Comparison of ENCODE assay signal across 25 mouse cellular contexts in genomic region chr5:73376041-73376440, GRCm38 (mm10). TPM values are rescaled to one million over a fixed set of nuclear protein-coding genes. Genes with fewer than 3 reads are reported as not detected.
DNase-seq lines count a peak whose midpoint lies in the region; ATAC-seq lines count a peak whose summit lies in the region.
"Had no signal": no experiment of that assay in that cellular context is flagged by ENCODE, and none has a peak within 500 bp of the region (broad histone marks: within the 10 kb centered on the region; RNA-seq: fewer than 3 reads in every experiment).

No protein-coding gene starts in this region.

- no peak overlapping the region for H3K9ac ChIP-seq in forebrain, embryonic 12.5 days
- no peak overlapping the region for H3K9ac ChIP-seq in embryonic facial prominence, embryonic 11.5 days (replicated peaks; ENCODE audit: low read length)
- no peak overlapping the region for H3K9ac ChIP-seq in midbrain, embryonic 14.5 days (replicated peaks; ENCODE audit: low read length)
- H3K9ac ChIP-seq: embryonic facial prominence, embryonic 12.5 days; forebrain, embryonic 13.5 days; forebrain, postnatal 0 days; heart, embryonic 13.5 days; hindbrain, embryonic 12.5 days had no signal

- no peaks in the 10 kb centered on the region for H3K36me3 ChIP-seq in forebrain, embryonic 10.5 days (replicated peaks)
- H3K36me3 ChIP-seq in forebrain, embryonic 12.5 days (replicated peaks), result no peaks in the 10 kb centered on the region
- no peaks in the 10 kb centered on the region for H3K36me3 ChIP-seq in embryonic facial prominence, embryonic 11.5 days (replicated peaks; ENCODE audit: control insufficient read depth, insufficient read depth, low read depth, low read length)
- no peaks in the 10 kb centered on the region for H3K36me3 ChIP-seq in midbrain, embryonic 14.5 days (ENCODE audit: control insufficient read depth, insufficient read depth, low read length)
- H3K36me3 ChIP-seq: embryonic facial prominence, embryonic 12.5 days; heart, embryonic 13.5 days; hindbrain, embryonic 12.5 days had no signal

- H3K27ac ChIP-seq in forebrain, embryonic 10.5 days, result peak overlapping the region; percentile 35; the same call in 1 of the 2 replicates
- H3K27ac ChIP-seq in forebrain, embryonic 12.5 days, result no peak overlapping the region
- H3K27ac ChIP-seq in embryonic facial prominence, embryonic 11.5 days (replicated peaks; ENCODE audit: low read depth, low read length), result no peak overlapping the region
- no peak overlapping the region for H3K27ac ChIP-seq in midbrain, embryonic 14.5 days (replicated peaks; ENCODE audit: low read depth, low read length)
- H3K27ac ChIP-seq: embryonic facial prominence, embryonic 12.5 days; forebrain, embryonic 13.5 days; heart, embryonic 13.5 days; hindbrain, embryonic 12.5 days had no signal

- H3K4me1 ChIP-seq in forebrain, embryonic 10.5 days, result peaks cover 18% of the 10 kb centered on the region
- H3K4me1 ChIP-seq in forebrain, embryonic 12.5 days, result no peaks in the 10 kb centered on the region
- no peaks in the 10 kb centered on the region for H3K4me1 ChIP-seq in embryonic facial prominence, embryonic 11.5 days (ENCODE audit: control insufficient read depth, insufficient read depth, low read length)
- no peaks in the 10 kb centered on the region for H3K4me1 ChIP-seq in midbrain, embryonic 14.5 days (ENCODE audit: control insufficient read depth, insufficient read depth, low read length)
- H3K4me1 ChIP-seq: forebrain, embryonic 13.5 days; hindbrain, embryonic 12.5 days had no signal

- no peak for DNase-seq in forebrain, embryonic 10.5 days (ENCODE audit: extremely low spot score, low spot score)
- peak; percentile 40 for DNase-seq in ZHBTc4 (ENCODE audit: low read depth, low spot score)
- DNase-seq in embryonic facial prominence, embryonic 11.5 days (ENCODE audit: low spot score), result peak; percentile 35
- peak; percentile 61 for DNase-seq in midbrain, embryonic 14.5 days
- no peak for DNase-seq in gastrocnemius, adult 8-10 months (ENCODE audit: low spot score in 2 of 2)
- DNase-seq in left cerebral cortex, postnatal 10 days (ENCODE audit: extremely low spot score in 1 of 2, low spot score in 2 of 2), result no peak
- DNase-seq: cerebellum, adult 2 months; cerebellum, postnatal 10 days; forebrain, postnatal 0 days; gastrocnemius, postnatal 36 days; heart, adult 11 months; heart, postnatal 36 days had no signal

- H3K4me3 ChIP-seq in forebrain, embryonic 10.5 days, result no peak overlapping the region
- no peak overlapping the region for H3K4me3 ChIP-seq in forebrain, embryonic 12.5 days (replicated peaks)
- H3K4me3 ChIP-seq in embryonic facial prominence, embryonic 11.5 days (ENCODE audit: low read depth, low read length), result no peak overlapping the region
- H3K4me3 ChIP-seq in midbrain, embryonic 14.5 days (replicated peaks; ENCODE audit: low read depth, low read length), result no peak overlapping the region
- H3K4me3 ChIP-seq: embryonic facial prominence, embryonic 12.5 days; forebrain, embryonic 13.5 days; heart, embryonic 13.5 days; hindbrain, embryonic 12.5 days had no signal

- ATAC-seq in forebrain, embryonic 12.5 days (ENCODE audit: low FRiP score), result no peak
- no peak for ATAC-seq in embryonic facial prominence, embryonic 11.5 days (replicated peaks; ENCODE audit: insufficient number of reproducible peaks, low FRiP score, low TSS enrichment, low read depth)
- ATAC-seq in midbrain, embryonic 14.5 days (ENCODE audit: low FRiP score, low TSS enrichment), result peak; percentile 57; the same call in 1 of the 2 replicates
- no peak for ATAC-seq in cerebellum, adult (ENCODE audit: insufficient number of reproducible peaks, low FRiP score, low TSS enrichment)
- ATAC-seq: forebrain, embryonic 13.5 days; forebrain, postnatal 0 days; hindbrain, embryonic 16.5 days; inflammation-experienced regulatory T-cells, adult 6 months; intestine, postnatal 0 days; Patski had no signal

- intact Hi-C loops in left cerebral cortex, postnatal 10 days (cut with DNase I), result no loop called here

- 48% methylated on average over 9 of the region's 9 CpGs for whole genome bisulfite sequencing in forebrain, embryonic 10.5 days
- 45% methylated on average over 9 of the region's 9 CpGs for WGBS in forebrain, embryonic 12.5 days
- WGBS in embryonic facial prominence, embryonic 11.5 days, result 54% methylated on average over 9 of the region's 9 CpGs
- WGBS in midbrain, embryonic 14.5 days, result 31% methylated on average over 9 of the region's 9 CpGs

- H3K27me3 ChIP-seq in forebrain, embryonic 10.5 days (ENCODE audit: poor library complexity, severe bottlenecking), result peaks cover 8% of the 10 kb centered on the region
- peaks cover 10% of the 10 kb centered on the region for H3K27me3 ChIP-seq in forebrain, embryonic 12.5 days
- no peaks in the 10 kb centered on the region for H3K27me3 ChIP-seq in embryonic facial prominence, embryonic 11.5 days (ENCODE audit: control insufficient read depth, insufficient read depth, low read length)
- H3K27me3 ChIP-seq in midbrain, embryonic 14.5 days (ENCODE audit: control insufficient read depth, insufficient read depth, low read length), result 0 out of 2 replicates have a peak, but pooled peaks cover 5% of the 10 kb centered on the region
- H3K27me3 ChIP-seq: CH12.LX; forebrain, embryonic 13.5 days; Patski had no signal

- no peaks in the 10 kb centered on the region for H3K9me3 ChIP-seq in forebrain, embryonic 10.5 days
- no peaks in the 10 kb centered on the region for H3K9me3 ChIP-seq in forebrain, embryonic 12.5 days
- H3K9me3 ChIP-seq in embryonic facial prominence, embryonic 11.5 days (replicated peaks; ENCODE audit: control insufficient read depth, low read length), result no peaks in the 10 kb centered on the region
- no peaks in the 10 kb centered on the region for H3K9me3 ChIP-seq in midbrain, embryonic 14.5 days (ENCODE audit: control insufficient read depth, low read length)
- H3K9me3 ChIP-seq: embryonic facial prominence, embryonic 12.5 days; forebrain, embryonic 13.5 days; heart, embryonic 13.5 days; hindbrain, embryonic 12.5 days had no signal

- H3K4me2 ChIP-seq in forebrain, embryonic 12.5 days, result no peak overlapping the region
- no peak overlapping the region for H3K4me2 ChIP-seq in embryonic facial prominence, embryonic 11.5 days (ENCODE audit: low read depth, low read length)
- H3K4me2 ChIP-seq in midbrain, embryonic 14.5 days (ENCODE audit: low read length), result no peak overlapping the region
- H3K4me2 ChIP-seq: embryonic facial prominence, embryonic 12.5 days; forebrain, embryonic 13.5 days; heart, embryonic 13.5 days; hindbrain, embryonic 12.5 days had no signal

RNA-seq across cellular contexts. Expression of gene Cwh43, which starts 29.8 kb away (rescaled TPM):
- not detected in 2 replicates for polyA plus RNA-seq in forebrain, embryonic 10.5 days (2016; fragmentation: Nextera tagmentation; extraction: Ambion mirVana)
- 0.08 TPM in 2 replicates for polyA plus RNA-seq in forebrain, embryonic 12.5 days (2016; fragmentation: Nextera tagmentation; extraction: Ambion mirVana)
- polyA plus RNA-seq in embryonic facial prominence, embryonic 11.5 days (2014; fragmentation: Nextera tagmentation; extraction: Ambion mirVana), result 0.14 TPM in 1 of 2 replicates, not detected in the other
- 0.38 and 0.49 TPM in 2 replicates for polyA plus RNA-seq in midbrain, embryonic 14.5 days (2014; fragmentation: Nextera tagmentation; extraction: Ambion mirVana)
- total RNA-seq in gastrocnemius, adult 8-10 months (2022), result not detected
- total RNA-seq in left cerebral cortex, postnatal 10 days (2021), result 1 to 10 TPM; 6.7 to 8.2 TPM
- total RNA-seq: adrenal gland, postnatal 10 days; CH12.LX; gastrocnemius, adult 18-20 months; gastrocnemius, postnatal 36 days; heart, postnatal 36 days had no signal
- polyA plus RNA-seq: embryonic facial prominence, embryonic 12.5 days; heart, embryonic 13.5 days; hindbrain, embryonic 12.5 days; inflammation-experienced regulatory T-cells, adult 6 months; Patski had no signal

RNA-seq across cellular contexts. Expression of gene Ociad2, which starts 35.2 kb away (rescaled TPM):
- 8.7 and 9.8 TPM in 2 replicates for polyA plus RNA-seq in forebrain, embryonic 10.5 days (2016; fragmentation: Nextera tagmentation; extraction: Ambion mirVana)
- polyA plus RNA-seq in forebrain, embryonic 12.5 days (2016; fragmentation: Nextera tagmentation; extraction: Ambion mirVana), result 11.9 and 12.1 TPM in 2 replicates
- 11.3 and 12.7 TPM in 2 replicates for polyA plus RNA-seq in embryonic facial prominence, embryonic 11.5 days (2014; fragmentation: Nextera tagmentation; extraction: Ambion mirVana)
- 18.3 and 19.4 TPM in 2 replicates for polyA plus RNA-seq in midbrain, embryonic 14.5 days (2014; fragmentation: Nextera tagmentation; extraction: Ambion mirVana)
- total RNA-seq in gastrocnemius, adult 8-10 months (2022), result 10 to 100 TPM; 64.1 to 75.0 (median 65.4) TPM
- total RNA-seq in left cerebral cortex, postnatal 10 days (2021), result 10 to 100 TPM; 48.6 to 55.2 TPM

Comparison
In these comparisons a context has a peak if more than half of its experiments do, and no peak if none do; other contexts are left out.
1. DNase-seq: peak in ZHBTc4 (single experiment), embryonic facial prominence, embryonic 11.5 days (single experiment) and midbrain, embryonic 14.5 days (single experiment); none in forebrain, embryonic 10.5 days (single experiment), gastrocnemius, adult 8-10 months (0 of 2) and left cerebral cortex, postnatal 10 days (0 of 2).